Mouse (Mus musculus): ENCODE measurements at regions not wholly inside any gene's neighbourhood (a gene's known extent, or its start where the extent isn't known, plus 50 kb on each side); places are given as distances from the start of the nearest gene placed in this dataset.

- in situ Hi-C loops (cut with MboI; ENCODE audit: unreplicated experiment in 2 of 2): no loop called here
These were observed 1037.7 kb upstream of the Cited2 start for GRCm38 (mm10) chr10:16685352-16685751.

- in situ Hi-C loops (cut with MboI; ENCODE audit: unreplicated experiment in 2 of 2): no loop called here
These were observed 1016.0 kb upstream of the Cited2 start for GRCm38 (mm10) chr10:16706976-16707375.

- in situ Hi-C loops (cut with MboI; ENCODE audit: unreplicated experiment in 2 of 2): no loop called here
These were observed 1009.9 kb upstream of the Cited2 start for GRCm38 (mm10) chr10:16713143-16713542.

- in situ Hi-C loops (cut with MboI; ENCODE audit: unreplicated experiment in 2 of 2): no loop called here
These were observed 1009.0 kb upstream of the Cited2 start for GRCm38 (mm10) chr10:16714065-16714464.

- in situ Hi-C loops (cut with MboI; ENCODE audit: unreplicated experiment in 2 of 2): no loop called here
These were observed 1008.5 kb upstream of the Cited2 start for GRCm38 (mm10) chr10:16714526-16714925.

GRCm38 (mm10) chr10:16742246-16742645 lies 980.8 kb upstream of the Cited2 start:
- in situ Hi-C loops (cut with MboI; ENCODE audit: unreplicated experiment in 2 of 2): no loop called here

- in situ Hi-C loops (cut with MboI; ENCODE audit: unreplicated experiment in 2 of 2): loop anchor here (5.0 to 10.0 kb wide), 3 partner anchors 36 to 971 kb away; partner anchors contain the start of gene Cited2 (in 1 of the 2)
These were observed 971.5 kb upstream of the Cited2 start for GRCm38 (mm10) chr10:16751546-16751945.

GRCm38 (mm10) chr10:16789641-16790243 lies 933.3 kb upstream of the Cited2 start:
- in situ Hi-C loops (cut with MboI; ENCODE audit: unreplicated experiment in 2 of 2): loop anchor here (5.0 to 25.0 kb wide), 5 partner anchors 37 to 1477 kb away; partner anchors contain the start of gene Cited2 (in 2 of the 2)

- in situ Hi-C loops (cut with MboI; ENCODE audit: unreplicated experiment in 2 of 2): no loop called here
These were observed 919.0 kb upstream of the Cited2 start for GRCm38 (mm10) chr10:16803978-16804377.

GRCm38 (mm10) chr10:16810716-16811115 lies 912.3 kb upstream of the Cited2 start:
- in situ Hi-C loops (cut with MboI; ENCODE audit: unreplicated experiment in 2 of 2): no loop called here

- in situ Hi-C loops (cut with MboI; ENCODE audit: unreplicated experiment in 2 of 2): no loop called here
These were observed 909.0 kb upstream of the Cited2 start for GRCm38 (mm10) chr10:16814013-16814412.

- in situ Hi-C loops (cut with MboI; ENCODE audit: unreplicated experiment in 2 of 2): no loop called here
These were observed 861.5 kb upstream of the Cited2 start for GRCm38 (mm10) chr10:16861534-16861933.

GRCm38 (mm10) chr10:16866914-16867313 lies 856.1 kb upstream of the Cited2 start:
- in situ Hi-C loops (cut with MboI; ENCODE audit: unreplicated experiment in 2 of 2): no loop called here

- in situ Hi-C loops (cut with MboI; ENCODE audit: unreplicated experiment in 2 of 2): no loop called here
These were observed 848.9 kb upstream of the Cited2 start for GRCm38 (mm10) chr10:16874131-16874530.

- in situ Hi-C loops (cut with MboI; ENCODE audit: unreplicated experiment in 2 of 2): loop anchor here in 1 of 2 experiments (5.0 kb wide), 1 partner anchor 844 kb away; the partner anchor contains the start of gene Cited2
These were observed 844.8 kb upstream of the Cited2 start for GRCm38 (mm10) chr10:16878197-16878596.

- in situ Hi-C loops (cut with MboI; ENCODE audit: unreplicated experiment in 2 of 2): no loop called here
These were observed 829.7 kb upstream of the Cited2 start for GRCm38 (mm10) chr10:16893316-16893715.

- in situ Hi-C loops (cut with MboI; ENCODE audit: unreplicated experiment in 2 of 2): no loop called here
These were observed 827.7 kb upstream of the Cited2 start for GRCm38 (mm10) chr10:16895332-16895731.

- in situ Hi-C loops (cut with MboI; ENCODE audit: unreplicated experiment in 2 of 2): no loop called here
These were observed 800.1 kb upstream of the Cited2 start for GRCm38 (mm10) chr10:16922888-16923287.

- in situ Hi-C loops (cut with MboI; ENCODE audit: unreplicated experiment in 2 of 2): no loop called here
These were observed 799.2 kb upstream of the Cited2 start for GRCm38 (mm10) chr10:16923851-16924250.

- in situ Hi-C loops (cut with MboI; ENCODE audit: unreplicated experiment in 2 of 2): no loop called here
These were observed 785.3 kb upstream of the Cited2 start for GRCm38 (mm10) chr10:16937705-16938104.

- in situ Hi-C loops (cut with MboI; ENCODE audit: unreplicated experiment in 2 of 2): no loop called here
These were observed 771.4 kb upstream of the Cited2 start for GRCm38 (mm10) chr10:16951636-16952035.

GRCm38 (mm10) chr10:16960971-16961370 lies 762.0 kb upstream of the Cited2 start:
- in situ Hi-C loops (cut with MboI; ENCODE audit: unreplicated experiment in 2 of 2): no loop called here

GRCm38 (mm10) chr10:16962463-16962862 lies 760.6 kb upstream of the Cited2 start:
- in situ Hi-C loops (cut with MboI; ENCODE audit: unreplicated experiment in 2 of 2): no loop called here

Measured in v-Abl transformed pro-B cells (cell line).